ENCODE assay signal across 10 mouse cellular contexts in genomic region chr11:88515736-88516583, GRCm38 (mm10).
DNase-seq lines count a peak whose midpoint lies in the region; ATAC-seq and TF ChIP-seq lines count a peak whose summit lies in the region.
"Had no signal": no experiment of that assay in that cellular context is flagged by ENCODE, and none has a peak within 500 bp of the region (broad histone marks: within the 10 kb centered on the region; RNA-seq: fewer than 3 reads in every experiment).

No protein-coding gene starts in this region.

- no peaks in the 10 kb centered on the region for H3K9me3 ChIP-seq in forebrain, embryonic 13.5 days (replicated peaks)
- no peaks in the 10 kb centered on the region for H3K9me3 ChIP-seq in midbrain, embryonic 14.5 days (ENCODE audit: control insufficient read depth, low read length)
- H3K9me3 ChIP-seq: megakaryocyte, embryonic 14.5 days had no signal

- peak overlapping the region; percentile 57 for H3K27ac ChIP-seq in layer of hippocampus, adult 2 months
- H3K27ac ChIP-seq in forebrain, embryonic 13.5 days = peak overlapping the region; percentile 72
- H3K27ac ChIP-seq in midbrain, embryonic 14.5 days (replicated peaks; ENCODE audit: low read depth, low read length) = peak overlapping the region; percentile 58

- no peak for ATAC-seq in forebrain, embryonic 13.5 days
- ATAC-seq in midbrain, embryonic 14.5 days (ENCODE audit: low FRiP score, low TSS enrichment) = no peak

- H3K27me3 ChIP-seq in forebrain, embryonic 13.5 days = no peaks in the 10 kb centered on the region
- no peaks in the 10 kb centered on the region for H3K27me3 ChIP-seq in midbrain, embryonic 14.5 days (ENCODE audit: control insufficient read depth, insufficient read depth, low read length)

- no peak; the same call in 1 of the 2 replicates for TF ChIP-seq CTCF in layer of hippocampus, adult 2 months (conservative IDR thresholded peaks at IDR 0.05)

- 0 out of 2 replicates have a peak, but pooled peaks cover 3% of the 10 kb centered on the region for H3K36me3 ChIP-seq in forebrain, embryonic 13.5 days (ENCODE audit: poor library complexity, severe bottlenecking)
- H3K36me3 ChIP-seq in midbrain, embryonic 14.5 days (ENCODE audit: control insufficient read depth, insufficient read depth, low read length) = no peaks in the 10 kb centered on the region

- no peak overlapping the region for H3K4me3 ChIP-seq in layer of hippocampus, adult 2 months
- no peak overlapping the region for H3K4me3 ChIP-seq in forebrain, embryonic 13.5 days
- no peak overlapping the region for H3K4me3 ChIP-seq in midbrain, embryonic 14.5 days (replicated peaks; ENCODE audit: low read depth, low read length)
- H3K4me3 ChIP-seq: megakaryocyte, embryonic 14.5 days had no signal

- peaks cover 78% of the 10 kb centered on the region for H3K4me1 ChIP-seq in forebrain, embryonic 13.5 days
- H3K4me1 ChIP-seq in midbrain, embryonic 14.5 days (ENCODE audit: control insufficient read depth, insufficient read depth, low read length) = peaks cover 65% of the 10 kb centered on the region

- peak; percentile 59 for DNase-seq in adrenal gland, postnatal 10 days
- DNase-seq in adrenal gland, postnatal 25 days = no peak
- no peak for DNase-seq in layer of hippocampus, adult 2 months (ENCODE audit: low spot score in 2 of 2)
- DNase-seq in layer of hippocampus, postnatal 25 days (ENCODE audit: extremely low spot score in 1 of 2, low spot score in 1 of 2) = no peak
- DNase-seq in midbrain, embryonic 14.5 days = no peak
- no peak for DNase-seq in embryo, embryonic 11 days
- no peak for DNase-seq in cerebellum, adult 9-10 months
- DNase-seq: B cell, adult 2 months had no signal

- WGBS in forebrain, embryonic 13.5 days = 57% methylated on average over 6 of the region's 6 CpGs
- 58% methylated on average over 6 of the region's 6 CpGs for WGBS in midbrain, embryonic 14.5 days

- H3K9ac ChIP-seq in forebrain, embryonic 13.5 days = 0 out of 2 replicates have a peak overlapping the region, but pooled peaks have one; percentile 21
- no peak overlapping the region for H3K9ac ChIP-seq in midbrain, embryonic 14.5 days (replicated peaks; ENCODE audit: low read length)

- H3K4me2 ChIP-seq in forebrain, embryonic 13.5 days = no peak overlapping the region
- no peak overlapping the region for H3K4me2 ChIP-seq in midbrain, embryonic 14.5 days (ENCODE audit: low read length)
